Mouse (Mus musculus) liver, embryonic 14.5 days (tissue): ENCODE measurements around the gene Gsc2.

Experiments used
- CTCF ChIP-seq: IDR thresholded peaks from 2 replicates; pipeline ENCODE4 v1.5.1; 2016; ENCODE audit warnings: antibody characterized with exemption, low read depth, control low read depth
- EP300 ChIP-seq: IDR thresholded peaks from 2 replicates; pipeline ENCODE4 v1.6.1; 2016; ENCODE audit warnings: antibody characterized with exemption, low read depth

GRCm38 (mm10) chr16:17890917-17891566, 23.8 kb downstream of the Gsc2 start:
- no peak for TF ChIP-seq EP300
- no peak for TF ChIP-seq CTCF
